Mouse (Mus musculus): Measurements from ENCODE around the gene Fam20c. TPM values are rescaled to one million over a fixed set of nuclear protein-coding genes. Genes with fewer than 3 reads are reported as not detected.
A peak's percentile ranks its signal among the peaks of the same experiment; 100 is the strongest.

The Fam20c gene
- polyA plus RNA-seq, 1 experiment from 2014 or later = 6.2 TPM

GRCm38 (mm10) chr5:138833406-138833805 lies 79.1 kb downstream of the Fam20c start:
- H3K4me3 ChIP-seq = no peak overlapping the region
- H3K27ac ChIP-seq = no peak overlapping the region
- H3K36me3 ChIP-seq = no peaks in the 10 kb centered on the region
- H3K9me3 ChIP-seq = no peaks in the 10 kb centered on the region
- no peak for ATAC-seq (ENCODE audit: borderline replicate concordance, extremely low read depth, low FRiP score, low TSS enrichment)
- H3K9ac ChIP-seq = no peak overlapping the region
- 23% methylated on average over 6 of the region's 6 CpGs for WGBS
- no peaks in the 10 kb centered on the region; the same call in 1 of the 2 replicates for H3K4me1 ChIP-seq
- H3K4me2 ChIP-seq = no peak overlapping the region
- no peaks in the 10 kb centered on the region for H3K27me3 ChIP-seq

GRCm38 (mm10) chr5:138834910-138835309 lies 80.6 kb downstream of the Fam20c start:
- Histone ChIP-seq H3K9ac (no peak overlapping the region), H3K27ac (no peak overlapping the region), H3K27me3 (no peaks in the 10 kb centered on the region), H3K4me2 (no peak overlapping the region), H3K9me3 (no peaks in the 10 kb centered on the region), H3K36me3 (no peaks in the 10 kb centered on the region), H3K4me3 (no peak overlapping the region), H3K4me1 (no peaks in the 10 kb centered on the region; the same call in 1 of the 2 replicates)
- no peak for ATAC-seq (ENCODE audit: borderline replicate concordance, extremely low read depth, low FRiP score, low TSS enrichment)
- 55% methylated on average over 3 of the region's 3 CpGs for WGBS

DNA sequence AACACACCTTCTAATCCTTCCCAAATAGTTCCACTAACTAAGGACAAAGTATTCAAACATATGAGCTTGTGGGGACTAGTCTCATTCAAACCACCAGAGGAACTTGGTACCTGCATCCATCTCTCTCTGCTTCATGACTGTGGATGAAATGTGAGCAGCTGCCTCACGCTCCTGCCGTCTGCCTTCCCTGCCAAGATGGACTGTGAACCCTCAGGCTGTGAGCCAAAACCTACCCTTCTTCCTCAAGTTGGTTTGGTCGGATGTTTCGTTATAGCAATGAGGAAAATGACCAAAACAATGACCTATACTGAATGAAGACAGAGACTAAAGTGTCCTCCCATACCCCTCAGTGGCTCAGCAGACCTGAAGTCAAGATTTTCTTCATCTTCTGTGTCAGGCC lies 86.7 kb downstream of the Fam20c start:
- no peaks in the 10 kb centered on the region for H3K27me3 ChIP-seq
- H3K27ac ChIP-seq = no peak overlapping the region
- H3K9me3 ChIP-seq = no peaks in the 10 kb centered on the region
- H3K36me3 ChIP-seq = no peaks in the 10 kb centered on the region
- no peak for ATAC-seq (ENCODE audit: borderline replicate concordance, extremely low read depth, low FRiP score, low TSS enrichment)
- no peak overlapping the region for H3K4me2 ChIP-seq
- 90% methylated on average over 4 of the region's 4 CpGs for WGBS
- no peak overlapping the region for H3K9ac ChIP-seq
- H3K4me1 ChIP-seq = no peaks in the 10 kb centered on the region
- no peak overlapping the region for H3K4me3 ChIP-seq

DNA sequence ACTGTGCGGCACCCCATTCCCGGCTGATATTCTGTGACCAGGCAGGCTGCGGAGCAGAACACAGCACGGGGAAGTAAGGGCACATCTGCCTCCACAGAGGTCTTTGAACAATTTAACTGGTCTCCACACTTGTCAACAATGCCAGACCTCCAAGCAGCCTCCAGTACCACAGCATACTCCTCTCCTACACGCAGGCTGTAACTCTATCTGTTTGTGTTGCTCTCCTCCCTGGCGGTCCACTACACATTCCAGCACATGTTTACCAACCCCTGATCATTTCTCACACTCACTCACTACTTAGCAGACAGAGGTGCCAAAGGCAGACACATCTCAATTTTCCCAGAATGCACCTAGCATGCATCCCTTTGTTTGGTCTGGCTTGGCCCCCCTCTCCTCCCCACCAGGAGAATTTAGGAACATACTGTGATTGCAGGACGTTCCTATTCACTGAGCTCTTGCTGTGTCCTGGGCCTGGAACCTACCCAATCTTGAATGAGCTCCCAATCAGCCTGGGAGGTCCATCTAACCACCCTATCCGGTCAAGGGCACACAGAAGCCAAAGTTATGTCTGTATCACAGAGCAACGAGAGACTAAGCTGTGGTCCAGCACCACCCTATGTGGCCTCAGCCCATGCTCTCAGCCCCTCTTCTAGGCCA lies 89.0 kb downstream of the Fam20c start:
- no peak overlapping the region for H3K9ac ChIP-seq
- H3K27me3 ChIP-seq = no peaks in the 10 kb centered on the region
- H3K4me3 ChIP-seq = no peak overlapping the region
- no peaks in the 10 kb centered on the region for H3K9me3 ChIP-seq
- H3K4me1 ChIP-seq = 0 out of 2 replicates have a peak, but pooled peaks cover 1% of the 10 kb centered on the region
- 46% methylated on average over 9 of the region's 9 CpGs for WGBS
- no peak overlapping the region for H3K4me2 ChIP-seq
- no peak overlapping the region for H3K27ac ChIP-seq
- no peak for ATAC-seq (ENCODE audit: borderline replicate concordance, extremely low read depth, low FRiP score, low TSS enrichment)
- H3K36me3 ChIP-seq = no peaks in the 10 kb centered on the region

DNA sequence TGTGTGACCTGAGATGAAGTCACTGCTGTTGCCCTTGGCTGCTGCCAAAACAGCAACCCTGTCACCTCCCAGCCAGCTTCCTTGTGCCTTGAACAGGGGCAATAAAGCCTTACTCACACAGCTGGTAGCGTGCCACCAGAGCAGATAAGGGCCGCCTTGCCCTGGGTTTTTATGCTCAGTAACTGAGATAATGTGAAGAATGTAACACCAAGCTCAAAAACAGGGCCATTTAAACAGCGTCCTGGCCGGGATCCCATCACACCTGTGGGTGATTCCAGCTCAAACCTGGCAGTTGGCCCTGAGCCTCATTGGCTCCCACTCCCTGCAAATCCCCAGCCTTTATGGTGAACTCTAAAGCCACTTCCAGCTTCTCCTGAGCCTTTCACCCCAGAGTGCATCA lies 92.2 kb downstream of the Fam20c start:
- ATAC-seq (ENCODE audit: borderline replicate concordance, extremely low read depth, low FRiP score, low TSS enrichment) = no peak
- no peak overlapping the region for H3K4me3 ChIP-seq
- peaks cover 17% of the 10 kb centered on the region; the same call in 1 of the 2 replicates for H3K4me1 ChIP-seq
- no peaks in the 10 kb centered on the region for H3K27me3 ChIP-seq
- no peak overlapping the region for H3K27ac ChIP-seq
- no peak overlapping the region for H3K4me2 ChIP-seq
- 46% methylated on average over 4 of the region's 4 CpGs for WGBS
- H3K9ac ChIP-seq = no peak overlapping the region
- H3K36me3 ChIP-seq = no peaks in the 10 kb centered on the region
- H3K9me3 ChIP-seq = no peaks in the 10 kb centered on the region

- Histone ChIP-seq H3K36me3 (no peaks in the 10 kb centered on the region), H3K4me2 (no peak overlapping the region), H3K4me3 (no peak overlapping the region), H3K27ac (no peak overlapping the region), H3K9me3 (no peaks in the 10 kb centered on the region), H3K4me1 (peaks cover 17% of the 10 kb centered on the region; the same call in 1 of the 2 replicates), H3K27me3 (no peaks in the 10 kb centered on the region), H3K9ac (no peak overlapping the region)
- ATAC-seq (ENCODE audit: borderline replicate concordance, extremely low read depth, low FRiP score, low TSS enrichment) = no peak
- WGBS = 2% methylated on average over 7 of the region's 7 CpGs
Measured at GRCm38 (mm10) chr5:138848102-138848501, 93.8 kb downstream of the Fam20c start.

- no peak overlapping the region for H3K27ac ChIP-seq
- H3K36me3 ChIP-seq = no peaks in the 10 kb centered on the region
- ATAC-seq (ENCODE audit: borderline replicate concordance, extremely low read depth, low FRiP score, low TSS enrichment) = no peak
- no peaks in the 10 kb centered on the region for H3K9me3 ChIP-seq
- peaks cover 17% of the 10 kb centered on the region; the same call in 1 of the 2 replicates for H3K4me1 ChIP-seq
- no peaks in the 10 kb centered on the region for H3K27me3 ChIP-seq
- H3K4me3 ChIP-seq = no peak overlapping the region
- H3K9ac ChIP-seq = no peak overlapping the region
- H3K4me2 ChIP-seq = no peak overlapping the region
- WGBS = 54% methylated on average over 23 of the region's 23 CpGs
Measured at GRCm38 (mm10) chr5:138849682-138850461, 95.6 kb downstream of the Fam20c start.

- no peaks in the 10 kb centered on the region for H3K36me3 ChIP-seq
- ATAC-seq (ENCODE audit: borderline replicate concordance, extremely low read depth, low FRiP score, low TSS enrichment) = no peak
- H3K9me3 ChIP-seq = no peaks in the 10 kb centered on the region
- no peak overlapping the region for H3K27ac ChIP-seq
- peaks cover 17% of the 10 kb centered on the region; the same call in 1 of the 2 replicates for H3K4me1 ChIP-seq
- H3K4me3 ChIP-seq = no peak overlapping the region
- H3K9ac ChIP-seq = no peak overlapping the region
- H3K4me2 ChIP-seq = no peak overlapping the region
- WGBS = 49% methylated on average over 5 of the region's 5 CpGs
- H3K27me3 ChIP-seq = no peaks in the 10 kb centered on the region
Measured at GRCm38 (mm10) chr5:138850462-138850844, 96.1 kb downstream of the Fam20c start.

DNA sequence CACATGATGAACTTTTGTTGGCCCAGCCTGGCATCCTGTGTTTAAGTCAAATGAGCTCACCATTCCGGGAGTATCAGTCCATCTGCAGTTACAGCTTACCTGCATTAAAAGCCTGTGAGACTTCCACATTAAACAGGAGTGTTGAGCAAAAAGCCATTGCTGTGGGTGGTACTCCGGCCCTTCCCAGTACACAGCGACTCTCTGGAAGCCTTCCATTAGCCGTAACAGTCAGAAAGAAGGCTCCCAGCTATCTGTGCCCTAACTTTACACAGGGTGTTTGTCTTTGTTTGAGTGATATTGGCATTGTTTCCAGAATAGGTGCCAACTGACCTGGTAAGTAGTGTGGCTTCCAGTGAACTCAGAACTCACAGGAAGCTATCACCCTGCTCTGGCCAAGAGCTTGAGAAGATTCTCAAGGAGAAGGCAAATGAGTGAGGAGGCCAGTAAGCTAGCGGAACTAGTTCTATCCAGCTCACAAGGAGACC lies 97.0 kb downstream of the Fam20c start:
- ATAC-seq (ENCODE audit: borderline replicate concordance, extremely low read depth, low FRiP score, low TSS enrichment) = no peak
- peaks cover 17% of the 10 kb centered on the region; the same call in 1 of the 2 replicates for H3K4me1 ChIP-seq
- H3K27me3 ChIP-seq = no peaks in the 10 kb centered on the region
- no peak overlapping the region for H3K9ac ChIP-seq
- H3K4me2 ChIP-seq = no peak overlapping the region
- H3K27ac ChIP-seq = no peak overlapping the region
- 82% methylated on average over 5 of the region's 5 CpGs for WGBS
- no peaks in the 10 kb centered on the region for H3K36me3 ChIP-seq
- no peaks in the 10 kb centered on the region for H3K9me3 ChIP-seq
- H3K4me3 ChIP-seq = no peak overlapping the region

DNA sequence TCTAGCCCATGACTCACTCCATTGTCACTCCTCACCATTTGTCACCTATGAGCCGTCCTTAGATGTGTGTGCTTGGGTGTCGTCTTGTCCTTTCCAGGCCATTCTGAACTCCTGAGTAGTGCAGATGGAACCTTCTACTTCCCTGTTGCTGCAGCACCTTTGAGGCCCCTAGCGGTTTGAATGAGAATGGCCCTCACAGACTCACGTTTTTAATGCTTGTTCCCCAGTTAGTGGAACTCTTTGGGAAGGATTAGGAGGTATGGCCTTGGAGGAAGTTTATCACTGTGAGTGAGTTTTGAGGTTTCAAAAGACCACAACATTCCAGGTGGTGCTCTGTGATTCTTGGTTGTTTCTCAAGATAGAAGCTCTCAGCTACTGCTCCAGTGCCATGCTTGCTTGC lies 97.8 kb downstream of the Fam20c start:
- H3K36me3 ChIP-seq = no peaks in the 10 kb centered on the region
- ATAC-seq (ENCODE audit: borderline replicate concordance, extremely low read depth, low FRiP score, low TSS enrichment) = no peak
- 59% methylated on average over 4 of the region's 4 CpGs for WGBS
- no peak overlapping the region for H3K9ac ChIP-seq
- no peaks in the 10 kb centered on the region for H3K9me3 ChIP-seq
- no peak overlapping the region for H3K4me3 ChIP-seq
- H3K27ac ChIP-seq = no peak overlapping the region
- H3K4me1 ChIP-seq = peaks cover 17% of the 10 kb centered on the region; the same call in 1 of the 2 replicates
- H3K27me3 ChIP-seq = no peaks in the 10 kb centered on the region
- no peak overlapping the region for H3K4me2 ChIP-seq

DNA sequence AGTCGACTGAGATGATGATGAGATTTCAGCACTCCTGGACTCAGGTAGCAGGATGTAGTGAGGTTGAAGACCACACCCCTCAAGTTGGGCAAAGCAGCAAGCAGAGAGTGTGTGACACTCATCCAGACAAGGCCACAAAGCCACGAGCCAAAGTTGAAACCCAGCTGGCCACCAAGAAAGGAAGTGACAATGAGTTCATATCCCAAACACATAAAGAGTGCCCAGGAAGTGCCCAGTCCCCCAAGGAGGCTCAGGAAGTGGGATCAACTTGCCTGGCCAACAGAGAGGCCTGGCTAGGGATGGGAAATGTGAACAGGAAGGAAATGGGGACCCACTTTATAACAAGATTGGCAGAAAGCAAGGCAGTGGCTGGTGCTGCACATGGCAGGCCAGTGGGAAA lies 99.0 kb downstream of the Fam20c start:
- WGBS = 52% methylated on average over 2 of the region's 2 CpGs
- H3K9me3 ChIP-seq = no peaks in the 10 kb centered on the region

DNA sequence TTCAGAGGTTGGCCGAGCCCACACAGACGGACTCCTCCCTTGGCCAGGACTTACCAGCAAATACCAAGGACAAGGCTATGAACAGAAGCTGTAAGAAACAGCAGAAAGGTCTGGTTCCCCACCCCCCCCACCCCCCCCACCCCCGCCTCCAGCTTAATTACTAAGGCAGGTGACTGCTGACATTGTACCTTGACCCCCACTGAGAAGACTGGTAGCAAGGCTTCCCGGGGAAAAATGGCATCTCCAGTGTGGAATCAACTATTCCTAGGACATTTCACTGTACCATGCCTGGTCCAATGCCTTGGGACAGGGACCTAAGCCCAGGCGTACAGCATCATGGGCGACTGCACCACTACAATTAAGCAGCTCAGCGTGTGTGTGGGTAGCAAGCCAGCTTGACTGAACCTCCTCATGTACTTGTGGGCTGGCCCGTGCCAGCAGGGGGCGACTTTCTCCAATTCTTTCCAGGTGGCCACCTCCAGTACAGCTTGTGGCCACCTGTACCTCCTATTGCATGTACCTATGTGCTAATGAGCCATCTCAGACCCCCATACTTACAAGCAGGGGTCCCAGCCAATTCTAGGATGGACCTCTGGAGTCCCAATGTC lies 102.8 kb downstream of the Fam20c start:
- peaks cover 9% of the 10 kb centered on the region for H3K4me1 ChIP-seq
- no peak overlapping the region for H3K27ac ChIP-seq
- H3K4me2 ChIP-seq = no peak overlapping the region
- no peak overlapping the region for H3K9ac ChIP-seq
- ATAC-seq (ENCODE audit: borderline replicate concordance, extremely low read depth, low FRiP score, low TSS enrichment) = peak; percentile 58
- no peaks in the 10 kb centered on the region for H3K9me3 ChIP-seq
- H3K27me3 ChIP-seq = no peaks in the 10 kb centered on the region
- no peak overlapping the region for H3K4me3 ChIP-seq
- 23% methylated on average over 9 of the region's 9 CpGs for WGBS
- no peaks in the 10 kb centered on the region for H3K36me3 ChIP-seq

More for the DNA sequence above, 99.0 kb downstream of the Fam20c start:
- no peak overlapping the region for H3K4me3 ChIP-seq
- no peak for ATAC-seq (ENCODE audit: borderline replicate concordance, extremely low read depth, low FRiP score, low TSS enrichment)
- no peak overlapping the region for H3K27ac ChIP-seq
- H3K27me3 ChIP-seq = no peaks in the 10 kb centered on the region
- peaks cover 24% of the 10 kb centered on the region for H3K4me1 ChIP-seq
- H3K9ac ChIP-seq = no peak overlapping the region
- H3K36me3 ChIP-seq = no peaks in the 10 kb centered on the region
- H3K4me2 ChIP-seq = no peak overlapping the region

Measured in lung, embryonic 15.5 days (tissue).